Mouse (Mus musculus): ENCODE measurements around the gene Tmem233.

The Tmem233 gene

DNA sequence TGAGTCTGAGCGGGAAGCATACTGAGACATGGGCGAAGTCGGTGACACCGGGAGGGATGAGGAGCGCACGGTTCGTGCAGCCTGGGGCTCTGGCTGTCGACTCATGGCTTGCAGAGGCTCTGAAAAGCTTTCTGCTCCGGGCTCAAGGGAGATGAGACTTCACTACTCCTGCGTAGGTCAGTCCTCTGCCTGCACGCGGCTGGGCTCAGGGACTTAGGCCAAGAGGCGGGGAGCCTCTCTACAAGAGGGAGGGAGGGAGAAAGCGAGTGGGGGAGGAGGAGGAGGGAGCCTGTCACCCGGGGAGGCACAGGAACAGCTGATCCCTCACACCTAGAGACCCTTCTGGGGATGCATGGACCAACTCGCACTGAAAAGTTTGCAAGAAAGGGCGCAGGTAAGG lies at the start of gene Tmem233:
Tmem233 (minus strand) TSS at position 164 of the 400 bp plus-strand sequence.
- DNase-seq = no peak

- peak in 1 of 2 experiments; percentile 35 for DNase-seq
These were observed 40.3 kb upstream of the Tmem233 start for GRCm38 (mm10) chr5:116123344-116123743.

DNA sequence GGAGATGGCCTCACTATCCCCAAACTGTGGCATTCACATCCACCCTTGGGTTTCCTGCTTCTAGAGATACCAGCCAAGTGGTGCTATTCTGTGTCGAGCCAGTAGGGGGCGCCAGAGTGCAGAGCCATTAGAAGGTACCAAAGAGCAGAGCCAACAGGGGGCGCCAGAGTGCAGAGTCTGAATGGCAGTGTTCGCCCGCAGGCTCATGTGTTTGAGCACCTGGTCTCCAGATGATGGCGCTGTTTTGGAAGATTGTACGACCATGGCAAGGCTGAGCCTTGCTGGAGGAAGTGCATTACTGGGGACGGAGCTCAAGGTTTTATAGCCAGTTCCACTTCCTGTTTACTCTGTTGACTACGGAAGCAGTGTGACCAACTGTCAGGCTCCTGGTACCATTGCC lies 33.5 kb upstream of the Tmem233 start:
- DNase-seq = peak in 1 of 2 experiments; percentile 10

GRCm38 (mm10) chr5:116116110-116116509 lies 33.1 kb upstream of the Tmem233 start:
- no peak for DNase-seq

GRCm38 (mm10) chr5:116115071-116115834 lies 32.2 kb upstream of the Tmem233 start:
- DNase-seq = no peak

DNA sequence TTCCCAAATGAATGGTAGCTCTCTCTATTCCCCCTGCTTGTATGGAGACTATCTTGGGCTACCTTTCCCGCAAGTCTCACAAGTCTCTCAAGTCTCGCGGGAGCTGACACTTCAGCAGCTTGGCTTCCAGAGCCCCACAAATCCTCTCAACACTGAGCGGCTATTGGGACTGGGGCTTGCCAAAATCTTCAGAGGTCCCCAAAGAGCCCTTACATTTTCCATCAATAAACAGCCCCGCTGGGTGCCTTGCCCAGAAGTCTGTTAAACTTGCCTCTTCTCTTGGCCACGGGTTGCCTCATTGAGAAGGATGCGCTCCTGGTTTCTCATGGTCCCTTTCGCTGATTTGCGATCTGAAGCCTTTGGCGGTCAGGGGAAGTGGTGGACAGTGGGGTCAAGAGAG lies 25.6 kb upstream of the Tmem233 start:
- DNase-seq = no peak

DNA sequence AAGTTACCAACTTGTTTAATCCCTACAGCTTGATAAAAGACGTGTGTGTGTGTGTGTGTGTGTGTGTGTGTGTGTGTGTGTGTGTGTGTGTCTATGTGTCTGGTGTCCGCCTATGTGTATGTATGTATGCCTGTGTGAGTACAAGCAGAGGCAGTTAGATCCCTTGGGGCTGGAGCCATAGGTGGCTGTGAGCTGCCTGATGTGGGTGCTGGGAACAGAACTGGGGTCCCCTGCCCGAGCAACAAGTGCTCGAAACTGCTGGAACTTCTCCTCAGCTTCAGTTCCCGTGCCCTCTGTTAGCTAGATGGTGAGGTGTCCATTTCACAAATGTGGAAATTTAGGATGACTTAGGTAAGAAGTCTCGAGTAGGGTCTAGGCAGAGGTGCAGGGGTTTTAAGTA lies 1.2 kb upstream of the Tmem233 start:
- no peak for DNase-seq

GRCm38 (mm10) chr5:116082241-116082900 lies 673 bp downstream of the Tmem233 start:
- no peak for DNase-seq

- DNase-seq = no peak
These were observed 1.4 kb downstream of the Tmem233 start for GRCm38 (mm10) chr5:116081616-116082015.

DNA sequence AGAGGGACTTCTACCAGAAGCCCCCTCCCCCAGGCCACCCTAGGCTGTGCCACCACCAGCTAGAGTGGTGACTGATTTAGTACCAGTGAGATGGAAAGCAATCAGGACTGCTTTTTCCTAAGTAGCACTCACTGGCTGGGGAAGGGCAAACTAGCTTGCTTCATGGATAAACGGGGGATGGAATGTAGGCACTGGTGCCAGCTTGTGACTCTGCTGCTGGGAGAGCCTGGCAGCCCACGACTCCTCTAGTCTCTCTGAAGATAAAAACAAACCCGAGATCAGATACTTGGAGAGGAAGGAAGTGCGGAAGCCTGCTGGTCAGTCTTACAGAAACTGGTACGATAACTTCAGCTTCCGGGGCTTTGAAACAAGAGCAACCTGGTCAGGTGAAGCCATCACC lies 2.3 kb downstream of the Tmem233 start:
- DNase-seq = no peak

DNA sequence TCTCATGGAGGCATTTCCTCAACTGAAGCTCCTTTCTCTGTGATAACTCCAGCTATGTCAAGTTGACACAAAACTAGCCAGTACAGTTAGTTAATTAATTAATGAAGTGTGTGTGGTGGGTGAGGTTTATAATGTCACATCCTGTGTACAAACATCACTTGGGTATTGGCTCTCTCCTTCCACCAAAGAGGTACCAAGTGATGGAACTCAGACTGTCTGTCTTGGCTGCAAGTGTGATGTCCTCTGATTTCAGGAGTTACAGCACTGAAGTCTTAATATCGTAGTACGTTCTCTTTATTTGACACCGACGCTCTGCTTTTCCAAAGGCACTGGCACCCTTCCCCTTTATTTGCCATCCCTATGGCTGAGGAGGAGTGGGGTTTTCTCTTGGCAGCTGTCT lies 13.4 kb downstream of the Tmem233 start:
- no peak for DNase-seq

- no peak for DNase-seq
These were observed 30.2 kb downstream of the Tmem233 start for GRCm38 (mm10) chr5:116052826-116053225.

DNA sequence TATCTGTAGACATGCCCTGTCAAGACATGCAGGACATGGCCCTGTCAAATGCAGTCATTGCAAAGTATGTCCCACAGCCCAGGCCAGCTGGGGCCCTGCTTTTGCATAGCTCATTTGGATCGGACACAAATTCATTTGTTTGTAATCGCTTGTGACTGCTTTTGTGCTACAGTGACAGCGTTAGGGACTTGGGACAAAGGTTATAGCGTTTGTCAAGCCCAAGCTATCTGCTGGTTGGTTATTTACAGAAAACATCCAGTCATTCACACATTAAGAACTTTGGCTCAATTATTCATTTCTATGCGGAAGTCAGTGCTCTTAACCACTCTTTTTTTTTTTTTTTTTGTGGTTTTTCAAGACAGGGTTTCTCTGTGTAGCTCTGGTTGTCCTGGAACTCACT lies 30.9 kb downstream of the Tmem233 start:
- DNase-seq = no peak

DNA sequence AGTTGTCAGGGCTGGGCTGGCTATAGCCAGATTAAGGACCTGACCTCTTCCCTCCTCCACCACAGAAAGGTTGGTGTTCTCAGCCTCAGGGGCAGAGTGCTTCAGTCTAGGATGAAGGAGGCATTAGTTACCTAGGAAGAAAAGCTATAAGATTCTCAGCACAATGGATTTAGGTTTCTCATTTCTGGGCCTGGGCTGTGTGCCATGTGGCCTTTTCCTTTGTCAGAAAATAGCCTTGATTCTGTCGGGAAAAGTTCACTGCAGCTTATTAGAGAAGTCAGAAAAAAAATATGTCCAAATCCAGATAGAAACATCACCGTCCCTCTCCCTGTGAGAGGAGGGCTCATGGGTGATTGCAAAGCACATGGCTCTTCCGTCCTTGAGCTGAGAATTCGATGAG lies 33.2 kb downstream of the Tmem233 start:
- DNase-seq = no peak

DNA sequence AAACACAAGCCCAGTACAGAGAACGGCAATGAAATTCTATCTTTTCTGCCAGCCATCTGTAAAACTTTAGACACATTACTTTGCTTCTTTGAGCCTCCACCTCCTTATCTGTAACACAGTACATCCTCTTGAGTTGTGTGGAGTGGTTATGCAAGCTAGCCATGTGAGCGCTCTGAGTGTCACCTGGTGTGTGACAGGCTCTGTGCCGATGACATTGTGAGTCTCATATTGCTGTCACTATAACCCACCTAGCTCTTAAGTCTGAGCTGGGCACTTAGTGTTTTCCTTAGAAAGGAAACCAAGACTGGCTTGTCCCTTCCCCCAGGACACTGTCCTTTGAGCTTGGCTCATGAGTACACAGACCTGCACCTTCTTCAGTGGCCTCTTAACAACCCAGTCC lies 34.7 kb downstream of the Tmem233 start:
- DNase-seq = no peak

DNA sequence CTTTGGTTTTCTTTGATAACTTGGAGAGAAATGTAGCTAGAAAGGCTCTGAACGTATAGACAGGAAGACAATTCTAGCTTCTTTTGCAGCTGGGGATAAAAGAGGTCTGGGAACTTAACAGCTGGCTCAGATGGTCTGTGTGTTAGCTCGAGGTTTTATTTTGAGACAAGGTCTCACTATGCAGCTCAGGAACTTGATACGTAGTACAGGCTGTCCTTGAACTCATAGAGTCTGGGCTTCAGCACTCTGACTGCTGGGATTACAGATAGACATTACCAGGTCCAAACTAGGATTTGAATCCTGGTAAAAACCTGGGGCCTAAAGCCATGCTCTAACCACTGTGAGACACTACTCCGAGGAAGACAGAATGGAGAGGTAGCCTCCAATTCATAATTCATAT lies 36.8 kb downstream of the Tmem233 start:
- no peak for DNase-seq

- DNase-seq = no peak
These were observed 37.5 kb downstream of the Tmem233 start for GRCm38 (mm10) chr5:116045581-116045980.

- DNase-seq = no peak
These were observed 40.8 kb downstream of the Tmem233 start for GRCm38 (mm10) chr5:116042241-116042640.

DNA sequence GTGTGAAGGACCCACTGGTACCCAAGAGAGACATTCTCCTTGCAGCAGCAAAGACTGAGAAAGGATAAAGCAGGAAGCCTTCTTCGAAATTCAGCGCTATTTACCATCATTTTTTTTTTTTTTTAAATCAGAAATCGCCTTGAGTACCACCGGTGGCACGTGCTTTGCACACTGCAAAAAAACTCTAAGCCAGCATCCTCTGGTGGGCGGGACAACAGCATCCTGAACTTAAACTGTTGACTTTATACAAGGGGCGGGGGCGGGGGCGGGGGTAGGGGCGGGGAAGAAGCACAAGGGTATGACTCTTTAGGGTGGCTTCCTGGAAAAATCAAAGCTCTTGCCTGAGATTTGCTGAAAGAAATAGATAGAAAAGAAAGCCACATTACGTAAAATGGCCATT lies 43.3 kb downstream of the Tmem233 start:
- DNase-seq = no peak

DNA sequence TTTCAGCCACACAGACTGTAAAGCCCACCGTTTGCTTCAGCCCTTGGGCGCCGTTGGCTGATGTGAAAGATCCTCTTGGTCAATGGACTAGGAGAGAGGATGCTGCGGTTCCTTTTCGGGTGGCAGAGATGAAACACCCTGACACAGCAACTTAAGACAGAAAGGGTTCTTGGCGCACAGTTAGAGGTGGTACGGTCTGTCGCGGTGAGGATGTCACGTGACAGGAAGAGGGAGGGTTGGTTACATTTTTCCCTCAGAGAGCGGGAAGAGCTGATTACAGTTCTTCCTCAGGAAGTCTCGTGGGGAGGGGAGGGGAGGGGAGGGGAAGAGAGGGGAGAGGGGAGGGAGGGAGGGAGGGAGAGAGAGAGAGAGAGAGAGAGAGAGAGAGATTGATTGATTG lies 45.3 kb downstream of the Tmem233 start:
- DNase-seq = no peak

DNA sequence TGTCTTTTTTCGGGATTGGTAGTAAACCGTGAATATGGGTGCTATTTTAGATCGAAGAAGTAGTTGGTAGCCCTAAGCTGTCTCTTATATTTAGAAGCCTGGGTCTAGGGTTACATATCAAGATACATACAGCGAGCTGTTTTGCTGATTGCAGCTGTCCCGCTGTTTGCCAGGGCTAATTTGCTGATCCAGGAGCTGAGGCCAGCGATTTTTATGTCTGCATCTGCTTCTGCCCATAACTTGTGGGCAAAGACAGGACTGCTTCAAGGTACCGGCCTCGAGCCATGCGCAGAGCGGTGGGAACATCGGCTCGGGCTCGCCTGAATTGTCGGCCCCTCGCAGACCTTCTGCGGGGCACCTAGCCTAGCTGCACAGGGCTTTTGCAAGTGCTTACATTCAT lies 46.6 kb downstream of the Tmem233 start:
- no peak for DNase-seq

DNA sequence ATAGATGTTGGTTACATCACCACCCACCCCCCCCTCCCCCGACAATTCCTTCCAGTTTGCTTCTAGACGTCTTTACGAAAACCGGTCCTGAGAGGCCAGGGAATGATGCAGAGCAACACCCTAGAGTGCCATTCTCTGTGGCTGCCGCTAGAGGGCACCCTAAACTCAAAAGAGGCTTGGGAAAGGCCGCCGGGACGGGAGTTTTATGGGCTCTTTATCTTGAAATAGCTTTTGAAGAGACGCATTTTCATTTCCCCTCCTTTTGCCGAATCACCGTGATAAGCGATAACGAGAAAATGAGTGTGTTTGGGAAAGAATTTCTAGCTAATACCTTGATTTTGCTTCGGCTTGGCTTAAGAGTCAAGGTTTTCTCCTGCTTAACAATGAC lies 51.9 kb downstream of the Tmem233 start:
- peak in 1 of 2 experiments; percentile 61 for DNase-seq

DNA sequence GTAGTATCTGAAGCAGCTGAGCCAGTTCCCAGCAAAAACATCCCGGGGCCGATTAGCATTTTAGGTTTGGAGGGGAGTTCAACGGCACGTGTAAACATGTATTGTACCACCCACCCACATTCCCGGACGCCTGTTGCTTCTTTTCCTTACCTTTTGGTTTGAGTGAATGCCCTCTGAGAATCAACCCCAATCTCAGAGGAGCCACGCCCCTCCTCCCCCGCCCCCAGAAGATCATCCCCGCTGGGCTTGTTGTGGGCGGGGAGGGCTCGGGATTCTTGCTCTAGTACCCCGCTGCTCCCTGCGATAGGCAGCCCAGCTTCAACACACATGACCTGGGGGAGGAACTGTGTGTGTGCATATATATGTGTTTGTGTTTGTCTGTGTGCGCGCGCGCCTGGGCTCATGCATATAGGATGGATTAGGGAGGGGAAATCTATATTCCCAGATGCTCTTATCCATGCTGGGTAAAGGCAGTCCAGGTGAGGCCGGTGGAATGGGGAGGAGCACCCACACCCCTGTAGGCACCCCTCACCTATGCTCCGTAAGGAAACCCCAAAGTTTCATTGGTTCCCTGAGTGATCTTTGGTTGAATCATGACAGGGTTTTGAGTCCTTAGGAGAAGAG lies 52.4 kb downstream of the Tmem233 start:
- no peak for DNase-seq

- no peak for DNase-seq
These were observed 54.0 kb downstream of the Tmem233 start for GRCm38 (mm10) chr5:116029071-116029470.

Measured in spleen, adult 18-20 months (tissue).